Mouse (Mus musculus) cerebellum, adult 2 months (tissue): ENCODE results near the gene Chrm1. TPM values are rescaled to one million over a fixed set of nuclear protein-coding genes. Genes with fewer than 3 reads are reported as not detected.
"Not testable (repeated sequence)": the region's sequence is repeated elsewhere in the genome, so short reads cannot be mapped to it uniquely, and the experiment has no call there.

ENCODE experiments used
- DNase-seq, 2 experiments: peaks; one replicate each; pipeline ENCODE4 v3.0.0; 2021
- H3K27ac ChIP-seq: fragments of 200-500 bp; 2 replicates; pipeline ENCODE4 v1.5.1; 2012; ENCODE audit warnings: low read length, control low read depth, inconsistent platforms; ENCODE audit not compliant: insufficient read depth
- H3K27me3 ChIP-seq: fragments of 200-500 bp; 2 replicates; pipeline ENCODE4 v1.6.1; 2012; ENCODE audit warnings: inconsistent platforms, mild to moderate bottlenecking, low read length, moderate library complexity; ENCODE audit not compliant: control insufficient read depth, insufficient read depth
- H3K4me1 ChIP-seq: fragments of 200-500 bp; 2 replicates; pipeline ENCODE4 v1.6.1; 2011; ENCODE audit warnings: low read length; ENCODE audit not compliant: control insufficient read depth, insufficient read depth
- H3K4me3 ChIP-seq: fragments of 200-500 bp; replicated peaks from 2 replicates; pipeline ENCODE3; 2011; ENCODE audit warnings: mild to moderate bottlenecking, low read depth, low read length, control low read depth; ENCODE audit not compliant: insufficient read depth
- CTCF ChIP-seq: fragments of 200-500 bp; IDR thresholded peaks from 2 replicates; pipeline ENCODE4 v1.5.1; 2011; ENCODE audit warnings: low read depth, mild to moderate bottlenecking, control low read depth, low read length, moderate library complexity, borderline replicate concordance; ENCODE audit not compliant: insufficient read depth
- POLR2A ChIP-seq: fragments of 200-500 bp; IDR thresholded peaks from 2 replicates; pipeline ENCODE4 v1.6.1; 2011; ENCODE audit warnings: low read length, control low read depth, borderline replicate concordance; ENCODE audit not compliant: insufficient read depth
- WGBS: fragments of 180-500 bp; shearing (Covaris S2); methylation state at CpG from one replicate; pipeline ENCODE4 v1.1.7; 2018; 5-methylcytosine and 5-hydroxymethylcytosine counted together
- polyA plus RNA-seq: library from polyadenylated mRNA; depleted of rRNA; stranded (reverse); fragments of >200 nt; gene quantifications from 2 replicates; pipeline ENCODE4 v1.2.3, GENCODE M21; 2012

The Chrm1 gene
- polyA plus RNA-seq, 1 experiment: 0.88 TPM

DNA sequence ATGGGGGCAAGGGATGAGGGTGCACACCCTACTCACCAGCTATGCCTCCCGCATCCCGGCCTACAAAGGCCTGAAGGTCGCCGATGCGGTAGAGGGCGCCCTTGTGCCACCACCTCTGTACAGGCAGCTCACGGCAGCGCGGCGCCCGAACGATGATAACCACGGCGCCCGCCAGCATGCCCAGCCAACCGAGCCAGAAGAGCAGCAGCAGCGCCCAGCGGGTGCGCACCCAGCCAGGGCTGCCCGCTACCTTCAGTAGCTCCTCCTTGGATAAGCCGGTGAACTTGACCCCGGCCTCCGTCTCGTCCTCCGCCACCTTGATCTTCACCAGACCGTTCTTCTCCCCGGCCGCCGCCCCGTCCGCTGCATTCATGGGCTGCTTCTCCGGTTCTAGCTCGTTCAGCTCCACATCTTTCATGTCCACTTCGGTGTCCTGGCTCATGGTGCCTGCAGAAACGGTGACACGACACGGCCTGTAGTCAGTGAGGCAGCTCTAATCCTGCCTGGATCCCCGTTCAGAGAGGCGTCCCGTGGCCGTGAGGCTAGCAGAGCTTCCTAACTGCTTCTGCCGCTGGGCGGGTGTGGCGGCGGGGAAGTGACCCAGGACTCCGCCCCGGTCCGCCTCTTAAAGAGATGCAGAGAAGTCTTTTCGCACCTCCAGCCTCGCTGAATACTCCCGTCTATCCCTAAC lies 49.9 kb downstream of the Chrm1 start:
- TF ChIP-seq POLR2A (peak; percentile 55; the same call in 1 of the 2 replicates), CTCF (peak; percentile 68)
- Histone ChIP-seq H3K4me3 (peak overlapping the region; percentile 74), H3K4me1 (peaks cover 12% of the 10 kb centered on the region; the same call in 1 of the 2 replicates), H3K27ac (peak overlapping the region; percentile 23), H3K27me3 (no peaks in the 10 kb centered on the region)
- peak; percentile 90 to 92 for DNase-seq
- WGBS: under 1% methylated on average over 51 of the region's 51 CpGs

GRCm38 (mm10) chr19:8713997-8714652 lies 50.5 kb downstream of the Chrm1 start:
- no peak for DNase-seq
- TF ChIP-seq POLR2A (no peak), CTCF (no peak)
- peak overlapping the region; percentile 74 for H3K4me3 ChIP-seq
- no peak overlapping the region for H3K27ac ChIP-seq
- no peaks in the 10 kb centered on the region for H3K27me3 ChIP-seq
- 11% methylated on average over 13 of the region's 13 CpGs for WGBS
- peaks cover 12% of the 10 kb centered on the region; the same call in 1 of the 2 replicates for H3K4me1 ChIP-seq

DNA sequence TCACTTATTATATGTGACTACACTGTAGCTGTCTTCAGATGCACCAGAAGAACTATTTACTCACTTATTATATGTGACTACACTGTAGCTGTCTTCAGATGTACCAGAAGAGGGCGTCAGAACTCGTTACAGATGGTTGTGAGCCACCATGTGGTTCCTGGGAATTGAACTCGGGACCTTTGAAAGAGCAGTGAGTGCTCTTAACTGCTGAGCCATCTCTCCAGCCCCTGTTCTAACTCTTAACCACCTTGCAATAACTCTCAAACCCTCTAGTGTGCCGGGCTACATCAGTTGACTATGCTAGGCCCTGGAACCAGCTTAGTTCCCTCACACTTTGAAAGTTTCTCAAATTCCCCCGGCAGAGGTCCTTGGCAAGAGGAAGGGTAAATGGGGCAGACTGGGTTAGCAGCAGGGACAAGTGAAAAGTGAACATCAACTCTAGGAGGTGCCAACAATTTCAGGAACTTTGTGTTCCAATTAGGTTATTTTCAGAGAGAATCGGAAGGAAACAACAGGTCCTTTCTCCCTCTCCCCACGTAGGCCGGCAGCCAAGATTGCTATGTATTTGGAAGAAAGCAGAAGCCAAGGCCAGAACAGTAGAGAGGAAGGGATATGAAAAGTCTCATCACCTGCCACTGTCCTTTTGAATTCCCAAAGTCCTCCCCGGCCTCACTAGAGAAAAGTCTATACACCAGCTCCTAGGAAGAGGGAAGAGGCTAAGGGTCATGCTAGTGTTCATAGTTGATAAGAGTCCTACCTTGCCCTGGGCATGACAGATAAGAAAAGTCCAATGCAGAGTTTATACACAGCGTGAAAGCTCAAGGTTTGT lies 51.3 kb downstream of the Chrm1 start:
- WGBS: 61% methylated on average over 10 of the region's 10 CpGs
- Histone ChIP-seq H3K4me3 (no peak overlapping the region), H3K4me1 (peaks cover 12% of the 10 kb centered on the region; the same call in 1 of the 2 replicates), H3K27ac (no peak overlapping the region), H3K27me3 (no peaks in the 10 kb centered on the region)
- no peak for TF ChIP-seq POLR2A
- DNase-seq: no peak

GRCm38 (mm10) chr19:8715868-8716766 lies 52.5 kb downstream of the Chrm1 start:
- Histone ChIP-seq H3K4me3 (no peak overlapping the region), H3K27me3 (no peaks in the 10 kb centered on the region), H3K27ac (no peak overlapping the region), H3K4me1 (peaks cover 17% of the 10 kb centered on the region)
- WGBS: 65% methylated on average over 10 of the region's 10 CpGs
- DNase-seq: no peak
- TF ChIP-seq CTCF (no peak), POLR2A (no peak)

DNA sequence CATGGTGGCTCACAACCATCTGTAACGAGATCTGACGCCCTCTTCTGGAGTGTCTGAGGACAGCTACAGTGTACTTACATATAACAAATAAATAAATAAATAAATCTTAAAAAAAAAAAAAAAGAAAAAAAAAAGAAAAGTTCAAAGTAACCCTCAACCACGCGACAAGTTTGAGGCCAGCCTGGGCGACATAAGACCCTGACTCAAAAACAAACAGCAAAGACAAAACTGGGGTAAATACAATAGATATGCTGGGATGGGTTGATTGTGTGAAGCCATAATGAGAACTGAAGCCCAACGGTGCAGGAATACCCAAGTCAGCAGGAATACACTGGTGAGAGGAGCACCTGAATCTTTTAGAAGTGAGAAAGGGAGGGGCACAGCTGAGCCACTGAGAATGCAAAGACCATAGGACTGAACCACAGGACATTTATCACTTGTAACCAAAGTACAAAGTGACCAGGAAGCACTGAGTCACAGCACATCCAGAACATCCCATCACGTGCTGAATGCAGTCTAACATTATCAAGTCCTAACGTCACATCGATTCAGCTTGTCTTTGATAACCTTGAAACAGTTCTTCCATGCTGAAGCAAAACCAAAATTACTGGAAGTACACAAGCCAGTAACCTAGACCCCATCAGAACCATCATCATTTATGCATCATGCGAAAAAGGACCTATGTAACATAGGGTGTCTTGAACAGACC lies 53.3 kb downstream of the Chrm1 start:
- Histone ChIP-seq H3K27ac (no peak overlapping the region), H3K27me3 (no peaks in the 10 kb centered on the region), H3K4me1 (peaks cover 17% of the 10 kb centered on the region), H3K4me3 (no peak overlapping the region)
- no peak for DNase-seq
- 60% methylated on average over 10 of the region's 10 CpGs for WGBS
- no peak for TF ChIP-seq POLR2A
- no peak for TF ChIP-seq CTCF

GRCm38 (mm10) chr19:8718357-8718756 lies 54.8 kb downstream of the Chrm1 start:
- Histone ChIP-seq H3K27me3 (no peaks in the 10 kb centered on the region), H3K4me1 (peaks cover 17% of the 10 kb centered on the region), H3K4me3 (no peak overlapping the region), H3K27ac (no peak overlapping the region)
- TF ChIP-seq POLR2A (no peak), CTCF (peak; percentile 72)
- WGBS: 63% methylated on average over 3 of the region's 3 CpGs
- DNase-seq: peak; percentile 54 to 63

GRCm38 (mm10) chr19:8719037-8719436 lies 55.4 kb downstream of the Chrm1 start:
- not testable (repeated sequence) for DNase-seq, H3K27ac ChIP-seq, H3K4me3 ChIP-seq, H3K27me3 ChIP-seq
- H3K4me1 ChIP-seq: peaks cover 16% of the 10 kb centered on the region
